Mouse (Mus musculus) spleen, adult 12 weeks (tissue): ENCODE data around the gene Tsen54.
A peak's percentile ranks its signal among the peaks of the same experiment; 100 is the strongest.
"Not testable (repeated sequence)": the region's sequence is repeated elsewhere in the genome, so short reads cannot be mapped to it uniquely, and the experiment has no call there.

Experiments
- DNase-seq: peaks from one replicate; pipeline ENCODE4 v3.0.0; 2022; ENCODE audit warnings: low spot score

Tsen54 gene

GRCm38 (mm10) chr11:115829036-115829435 is 14.5 kb downstream of the Tsen54 start:
- no peak for DNase-seq

DNA sequence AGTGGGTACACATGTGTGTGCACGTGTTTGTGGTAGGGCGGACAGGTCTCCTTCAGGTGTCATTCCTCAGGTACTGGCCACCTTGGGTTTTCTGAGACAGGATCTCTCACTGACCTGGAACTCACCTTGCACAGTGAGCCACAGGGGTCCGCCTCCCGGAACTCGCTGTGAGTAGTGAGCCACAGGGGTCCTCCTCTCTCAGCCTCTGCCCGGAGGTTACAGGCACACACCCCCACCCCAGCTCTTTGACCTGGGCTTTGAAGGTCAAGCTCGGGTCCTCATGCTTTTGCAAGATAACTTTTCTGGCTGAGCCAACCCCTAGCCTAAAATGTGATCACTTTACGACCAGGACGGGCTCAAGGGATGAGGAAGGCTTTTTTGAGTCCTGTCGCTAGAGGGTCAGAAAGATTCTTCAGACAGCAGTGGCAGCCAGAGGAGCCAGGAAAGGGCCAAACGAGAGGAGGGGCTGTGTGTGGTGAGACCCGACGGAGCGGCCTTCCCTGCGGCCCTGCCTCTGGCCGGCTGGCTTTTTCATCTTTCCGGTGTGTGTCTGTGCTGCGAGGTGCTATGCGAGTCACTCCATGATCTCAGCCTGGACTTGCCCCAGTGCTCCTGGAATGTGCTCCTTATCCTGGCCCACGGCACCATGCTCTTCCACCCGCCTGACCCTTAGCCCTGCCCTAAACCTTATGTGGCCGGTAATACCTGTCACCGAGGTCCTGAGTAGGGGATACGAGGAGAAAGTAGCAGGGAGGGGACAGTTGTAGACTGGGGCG is 16.2 kb downstream of the Tsen54 start:
- DNase-seq = no peak

DNA sequence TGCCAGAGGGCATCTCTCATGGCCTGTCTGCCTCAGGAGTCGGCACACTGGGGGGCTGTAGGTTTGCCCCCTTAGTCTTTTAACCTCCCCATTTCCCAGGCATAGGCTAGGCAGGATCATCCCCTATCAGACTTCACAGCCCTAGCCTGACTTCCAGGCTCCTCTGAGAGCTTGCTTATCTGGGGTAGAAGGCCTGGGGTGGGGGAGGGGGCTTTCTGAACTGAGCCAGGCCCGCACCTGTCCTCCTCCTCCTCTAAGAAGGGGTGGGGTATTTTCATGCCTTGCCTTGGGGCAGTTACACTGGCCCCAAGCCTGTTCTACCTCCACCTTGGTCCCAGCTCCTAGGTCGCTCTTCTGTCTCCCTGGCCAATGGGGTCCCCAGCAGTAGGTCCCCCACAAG is 17.0 kb downstream of the Tsen54 start:
- DNase-seq = no peak

DNA sequence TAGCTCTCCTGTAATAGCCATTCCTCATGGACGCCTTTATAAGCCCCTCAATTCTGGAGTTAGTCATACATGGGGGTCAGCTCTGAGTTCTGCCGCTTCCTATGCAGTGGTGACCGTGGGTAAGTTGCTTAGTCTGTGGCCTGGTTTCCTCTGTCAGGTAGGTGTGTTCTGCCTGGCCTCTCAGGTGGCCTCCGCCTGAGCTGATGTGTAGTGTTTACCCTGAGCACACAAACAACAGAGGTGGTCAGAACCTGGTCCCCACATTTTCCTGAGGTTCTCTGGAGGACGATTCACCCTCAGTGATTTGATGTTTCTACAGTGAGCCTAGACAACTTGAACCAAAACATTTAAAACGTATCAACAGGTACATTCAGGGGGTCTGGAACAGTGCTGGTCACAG is 17.5 kb downstream of the Tsen54 start:
- no peak for DNase-seq

DNA sequence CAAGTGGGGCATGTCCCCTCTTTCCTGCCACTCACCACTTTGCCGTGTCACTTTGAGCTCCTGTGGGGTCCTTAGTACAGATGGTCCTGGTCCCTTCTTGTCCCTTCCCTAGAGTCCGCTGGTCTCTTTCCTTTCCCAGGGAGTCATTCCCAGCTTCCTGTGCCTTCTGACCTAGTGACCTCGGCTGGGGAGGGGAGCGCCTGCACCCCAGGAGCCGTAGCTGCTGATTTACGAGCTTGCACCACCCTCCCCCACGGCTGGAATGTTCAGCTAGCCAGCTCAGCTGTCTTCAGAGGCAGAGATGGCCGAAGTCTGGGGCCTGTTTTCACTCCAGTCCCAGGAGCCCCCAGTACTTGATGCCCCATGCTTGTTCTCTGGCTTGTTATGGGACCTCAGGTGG is 18.0 kb downstream of the Tsen54 start:
- DNase-seq = no peak

GRCm38 (mm10) chr11:115833021-115833513 is 18.5 kb downstream of the Tsen54 start:
- no peak for DNase-seq

- no peak for DNase-seq
Observed at GRCm38 (mm10) chr11:115834033-115834432, 19.5 kb downstream of the Tsen54 start.

GRCm38 (mm10) chr11:115836656-115837395 is 22.3 kb downstream of the Tsen54 start:
- DNase-seq = no peak

GRCm38 (mm10) chr11:115837606-115838345 is 23.3 kb downstream of the Tsen54 start:
- no peak for DNase-seq

DNA sequence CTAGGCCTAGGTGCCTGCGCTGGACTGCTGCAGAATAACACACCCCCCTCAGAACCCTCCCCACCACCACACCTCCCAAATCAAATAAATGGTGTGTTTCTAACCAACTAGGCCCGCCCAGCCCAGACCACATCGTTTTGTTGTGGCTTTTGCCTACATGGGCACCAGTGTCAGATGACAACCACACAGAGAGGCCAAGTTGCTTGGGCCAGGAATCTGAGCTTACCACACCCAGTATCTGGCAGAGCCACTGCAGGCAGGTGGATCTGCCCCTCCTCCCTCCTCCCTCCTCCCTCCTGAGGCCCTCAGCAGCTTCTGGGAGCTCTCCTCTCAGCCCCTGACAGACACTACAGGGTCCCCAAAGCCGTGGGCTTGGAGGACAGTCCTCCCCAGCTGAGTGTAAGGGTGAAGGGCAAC is 24.4 kb downstream of the Tsen54 start:
- DNase-seq = no peak

DNA sequence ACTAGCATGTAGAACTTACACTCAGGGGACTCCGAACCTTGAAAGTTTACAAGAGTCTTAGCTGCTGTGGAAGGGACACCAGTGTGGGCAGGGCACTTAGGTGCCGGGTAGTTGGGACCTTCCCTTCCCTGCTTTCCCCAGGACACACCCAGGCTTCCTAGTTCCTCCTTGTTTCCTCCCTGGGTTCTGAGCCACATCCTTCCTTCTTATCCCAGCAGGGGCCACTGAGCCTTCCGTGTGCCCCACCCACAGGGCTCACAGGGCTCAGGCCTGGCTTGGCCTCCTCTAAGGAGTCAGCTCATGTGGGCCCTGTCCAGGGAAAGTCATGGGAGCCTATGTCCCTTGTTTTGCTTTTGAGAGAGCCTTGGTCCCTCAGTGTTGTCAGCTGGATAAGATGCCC is 25.2 kb downstream of the Tsen54 start:
- DNase-seq = no peak

- DNase-seq = no peak
Observed at GRCm38 (mm10) chr11:115841044-115841443, 26.5 kb downstream of the Tsen54 start.

GRCm38 (mm10) chr11:115841961-115842550 is 27.5 kb downstream of the Tsen54 start:
- DNase-seq = peak; percentile 38

DNA sequence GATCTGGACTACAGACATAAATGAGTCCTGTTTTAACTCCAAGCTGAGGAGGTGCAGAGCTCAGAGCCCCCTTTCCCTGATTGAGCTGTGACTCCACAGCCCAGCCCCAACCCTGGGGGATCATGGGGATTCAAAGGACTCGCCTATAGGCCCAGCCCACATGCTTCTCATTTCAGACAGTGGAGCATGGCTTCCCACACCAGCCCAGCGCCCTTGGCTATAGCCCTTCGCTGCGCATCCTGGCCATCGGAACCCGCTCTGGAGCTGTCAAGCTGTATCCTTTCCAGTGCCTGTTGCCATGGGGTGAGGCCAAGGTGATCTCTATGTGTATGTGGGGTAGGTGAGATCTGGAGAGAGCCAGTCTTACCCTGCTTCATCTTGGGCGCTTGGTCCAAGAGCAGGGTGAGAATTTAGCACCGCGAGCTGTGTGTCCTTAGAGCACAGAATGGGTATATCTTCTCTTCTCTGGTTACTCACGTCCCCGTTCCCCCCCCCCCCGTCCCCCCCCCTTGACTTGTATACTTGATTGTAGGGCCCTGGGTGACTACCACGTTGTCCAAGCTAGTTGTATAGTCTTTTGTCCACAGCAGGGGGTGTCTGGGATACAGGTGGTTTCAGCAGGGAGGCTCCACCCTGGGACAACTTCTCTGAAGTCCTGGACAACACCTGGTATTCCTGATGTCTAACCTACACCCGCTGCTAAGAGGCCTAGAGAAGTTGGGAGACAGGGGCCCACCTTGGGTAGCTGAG is 28.8 kb downstream of the Tsen54 start:
- DNase-seq = no peak

GRCm38 (mm10) chr11:115843891-115844239 is 29.3 kb downstream of the Tsen54 start:
- DNase-seq = no peak

- DNase-seq = no peak
Observed at GRCm38 (mm10) chr11:115844240-115844639, 29.7 kb downstream of the Tsen54 start.

GRCm38 (mm10) chr11:115845819-115846218 is 31.3 kb downstream of the Tsen54 start:
- no peak for DNase-seq

DNA sequence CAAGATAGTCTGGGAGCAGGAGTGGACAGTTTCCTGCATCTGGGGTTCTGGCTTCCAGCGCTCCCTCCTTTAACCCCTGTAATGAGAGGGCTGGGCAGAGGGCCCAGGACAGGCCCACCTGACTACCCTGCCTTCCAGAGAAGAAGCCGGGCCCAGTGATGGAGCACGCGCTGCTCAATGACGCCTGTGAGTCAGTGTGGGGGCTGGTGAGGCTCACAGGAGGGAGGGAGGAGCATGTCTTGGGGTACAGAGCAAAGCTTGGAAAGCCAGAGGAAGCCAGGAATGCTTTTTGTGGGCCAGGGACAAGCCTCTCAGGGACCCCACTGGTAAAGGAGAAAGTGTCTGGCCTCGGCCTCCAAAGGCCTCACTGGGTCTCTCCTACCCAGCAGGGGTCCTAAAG is 40.1 kb downstream of the Tsen54 start:
- no peak for DNase-seq

GRCm38 (mm10) chr11:115857146-115857545 is 42.6 kb downstream of the Tsen54 start:
- DNase-seq = not testable (repeated sequence)

DNA sequence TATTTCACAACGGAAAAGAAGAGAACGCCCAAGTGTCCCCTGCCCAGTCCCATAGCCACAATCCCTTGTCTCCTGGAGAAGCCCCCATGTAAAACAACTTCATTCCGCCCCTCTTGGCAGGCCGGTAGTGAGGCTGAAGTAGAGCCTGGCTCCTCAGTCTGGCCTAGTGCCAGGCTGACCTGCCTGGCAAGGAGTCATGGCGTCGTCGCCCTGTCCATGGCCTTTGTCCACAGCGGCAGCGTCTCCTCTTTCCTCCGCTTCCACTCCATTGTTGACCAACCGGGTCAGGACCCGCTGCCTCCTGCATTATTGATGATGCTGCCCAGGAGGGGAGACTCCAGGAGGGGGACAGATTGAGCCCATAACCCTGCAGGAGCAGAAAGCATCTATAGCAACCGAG is 43.4 kb downstream of the Tsen54 start:
- DNase-seq = no peak

DNA sequence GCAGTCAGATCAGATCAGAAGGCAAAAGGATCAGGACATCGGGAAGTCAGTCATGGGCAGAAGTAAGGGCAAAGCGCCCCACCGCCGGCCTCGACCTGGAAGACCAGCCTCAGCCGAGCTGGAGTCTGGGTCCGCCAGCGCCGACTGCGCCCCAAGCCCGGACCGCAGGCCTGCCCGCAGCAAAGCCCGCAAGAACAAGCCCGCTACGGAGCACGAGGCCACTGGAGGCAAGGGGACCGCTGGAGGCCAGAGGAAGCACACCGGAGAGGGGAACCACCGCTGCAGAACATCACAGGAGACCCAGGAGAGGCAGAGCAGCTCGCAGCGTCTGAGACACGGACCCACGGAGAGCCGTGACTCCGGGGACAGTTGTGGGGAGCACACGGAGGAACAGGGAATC is 43.8 kb downstream of the Tsen54 start, which contains the start of gene Myo15b:
Gene Myo15b, plus strand, starts transcription at position 53 of the 400 bp plus-strand sequence.
- DNase-seq = no peak
